Mouse (Mus musculus): ENCODE measurements at regions not wholly inside any gene's neighbourhood (a gene's known extent, or its start where the extent isn't known, plus 50 kb on each side); places are given as distances from the start of the nearest gene placed in this dataset.

DNA sequence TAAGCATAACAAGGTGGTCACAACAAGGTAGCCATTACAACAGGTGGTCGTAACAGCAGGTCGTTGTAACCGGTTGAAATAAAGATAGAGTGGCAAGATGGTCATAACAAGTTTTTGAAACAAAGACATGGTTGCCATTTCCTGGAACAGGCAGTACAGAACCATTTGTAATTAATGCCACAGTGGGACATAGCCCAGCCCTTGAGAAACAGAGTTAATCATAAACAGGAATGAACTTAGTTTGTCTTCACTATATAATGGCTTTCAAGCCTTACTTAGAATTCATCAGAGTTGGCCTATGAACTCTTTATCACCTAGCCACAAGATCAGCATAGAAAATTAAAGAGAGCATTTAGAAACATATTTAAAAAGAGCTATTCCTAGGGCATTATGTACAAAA, 53.0 kb upstream of the Jak2 start:
- TF ChIP-seq CTCF (IDR thresholded peaks at IDR 0.05 in 2 of 3, conservative IDR thresholded peaks at IDR 0.05 in 1 of 3; ENCODE audit: control insufficient read depth in 1 of 3, insufficient read depth in 1 of 3, low read depth in 2 of 3, low read length in 3 of 3, poor library complexity in 1 of 3, severe bottlenecking in 1 of 3) (no peak), SMC3 (IDR thresholded peaks at IDR 0.05; ENCODE audit: low read depth, low read length) (no peak), TBP (IDR thresholded peaks at IDR 0.05; ENCODE audit: low read depth, low read length) (no peak)
